Mouse (Mus musculus) right cerebral cortex, postnatal 36 days (tissue): ENCODE measurements around the gene Extl2.
A peak's percentile ranks its signal among the peaks of the same experiment; 100 is the strongest.

Experiments used
- DNase-seq, 2 experiments: peaks; one replicate each; pipeline ENCODE4 v3.0.0; 2022; ENCODE audit warnings: low spot score in 2 of 2, mixed read lengths in 1 of 2

The Extl2 gene

DNA sequence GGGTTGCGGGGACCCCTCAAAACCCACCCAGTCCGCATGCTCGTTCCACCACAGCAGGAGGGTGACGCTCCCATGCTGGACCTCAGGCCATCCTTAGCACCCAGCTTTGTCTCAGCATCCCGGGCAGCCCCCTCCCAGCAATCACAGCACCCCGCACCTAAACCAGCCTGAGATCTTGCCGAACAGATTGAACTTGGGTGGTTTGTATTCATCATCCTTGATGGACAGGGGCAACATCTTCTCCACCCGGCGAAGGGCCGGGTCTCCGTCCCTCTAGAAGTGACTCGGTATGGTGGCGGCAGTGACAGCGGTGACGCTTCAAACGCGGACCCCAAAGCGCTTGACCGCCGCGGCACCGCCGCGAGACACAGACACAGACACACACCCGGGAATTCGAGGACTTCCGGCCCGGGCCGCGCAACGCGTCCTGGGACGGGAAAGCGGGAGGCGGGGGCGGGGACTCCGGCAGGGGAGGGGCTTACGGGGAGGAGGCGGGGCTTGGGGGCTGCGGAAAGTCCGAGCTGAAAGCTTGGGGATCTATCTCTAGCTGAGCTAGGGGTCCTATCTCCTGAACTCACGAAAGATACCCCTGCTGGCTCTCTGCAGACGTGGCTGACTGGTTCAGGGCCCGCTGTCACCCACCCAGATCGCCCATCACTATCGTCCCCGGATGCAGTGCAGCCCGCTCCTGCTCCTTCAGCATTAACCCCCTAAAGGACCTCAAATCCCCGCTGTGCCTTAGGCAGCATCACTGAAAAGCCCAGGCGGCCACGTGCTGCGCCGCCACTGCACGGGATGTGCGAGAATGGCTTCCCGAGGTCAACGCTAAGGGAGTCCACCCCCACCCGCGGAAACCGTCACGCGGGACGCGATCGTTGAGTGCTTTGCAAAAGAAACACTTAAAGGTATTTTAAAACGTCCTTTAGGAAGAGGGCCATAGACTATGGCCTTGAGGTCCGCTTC, at the start of gene Extl2, which contains the start of gene Slc30a7:
Gene Extl2 (plus strand): TSS at position 485 of the 963 bp plus-strand sequence.
Gene Slc30a7 (minus strand): TSS at position 429 of the 963 bp plus-strand sequence.
- peak; percentile 76 to 80 for DNase-seq

DNA sequence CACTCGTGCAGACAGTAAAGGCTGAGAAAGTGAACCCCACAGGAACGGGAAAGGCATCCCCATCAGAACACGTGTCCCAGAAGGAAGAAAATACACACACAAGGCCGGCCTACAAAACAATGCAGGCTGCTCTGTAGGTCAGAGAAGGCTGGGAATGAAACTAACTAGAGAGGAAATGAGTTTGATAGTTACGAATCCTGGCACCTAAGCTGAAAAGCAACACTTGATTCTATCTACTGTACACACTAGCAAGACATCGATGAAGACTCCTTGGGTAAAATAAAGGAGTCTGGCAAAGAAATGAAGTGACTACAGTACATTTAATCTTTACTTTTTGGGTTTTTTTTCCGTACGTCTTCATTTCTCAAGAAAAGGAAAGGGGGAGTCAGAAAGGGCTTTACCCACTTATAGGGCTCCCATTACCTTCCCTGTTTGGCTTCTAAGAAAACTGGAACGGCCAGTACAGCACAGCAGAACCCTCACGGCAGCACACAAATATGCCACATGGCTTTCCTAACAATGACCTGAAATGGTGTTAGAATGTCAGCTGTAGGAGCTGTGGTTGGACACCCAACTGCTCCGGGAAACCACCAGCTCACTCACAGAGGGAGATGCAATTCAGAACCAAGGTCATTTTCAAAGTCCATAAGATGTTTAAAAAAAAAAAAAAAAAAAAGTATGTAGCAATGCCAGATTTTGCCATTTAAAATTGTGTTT, 45.8 kb upstream of the Extl2 start:
- no peak for DNase-seq

DNA sequence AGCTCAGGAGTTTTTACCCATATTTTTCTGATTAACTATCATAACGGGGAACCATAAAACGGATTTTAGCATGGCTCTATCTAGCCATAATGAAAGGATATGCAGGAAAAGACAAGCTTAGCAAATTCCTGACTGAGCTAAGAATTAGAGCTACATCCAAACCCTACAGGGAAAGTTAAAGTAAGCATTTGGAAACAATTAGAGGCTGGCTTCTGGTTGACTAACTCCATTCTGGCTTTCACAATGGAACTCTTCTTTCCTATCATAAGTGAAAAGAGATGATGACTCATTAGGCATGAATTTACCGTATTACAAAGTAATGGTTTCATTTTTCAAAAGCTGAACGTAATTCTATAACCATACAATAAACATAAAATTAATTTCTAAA, 45.2 kb upstream of the Extl2 start:
- DNase-seq: no peak

DNA sequence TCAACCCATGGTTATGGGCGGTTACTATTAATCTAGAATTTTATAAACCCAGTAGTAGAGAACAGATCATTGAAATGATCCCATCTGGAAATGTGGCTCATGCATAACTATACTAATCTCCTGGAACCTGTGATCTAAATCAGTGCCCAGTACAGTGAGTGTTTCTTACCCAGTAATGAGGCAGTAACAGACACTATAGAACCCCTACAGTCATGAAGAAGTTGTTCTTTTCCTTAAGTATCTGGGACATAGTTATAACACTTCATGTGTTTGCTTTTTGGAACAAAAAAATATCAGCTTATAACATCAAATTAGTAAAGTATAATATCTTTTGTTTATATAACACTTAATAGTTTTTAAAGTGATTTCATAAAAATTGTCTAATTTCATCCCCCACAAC, 43.7 kb upstream of the Extl2 start:
- no peak for DNase-seq

DNA sequence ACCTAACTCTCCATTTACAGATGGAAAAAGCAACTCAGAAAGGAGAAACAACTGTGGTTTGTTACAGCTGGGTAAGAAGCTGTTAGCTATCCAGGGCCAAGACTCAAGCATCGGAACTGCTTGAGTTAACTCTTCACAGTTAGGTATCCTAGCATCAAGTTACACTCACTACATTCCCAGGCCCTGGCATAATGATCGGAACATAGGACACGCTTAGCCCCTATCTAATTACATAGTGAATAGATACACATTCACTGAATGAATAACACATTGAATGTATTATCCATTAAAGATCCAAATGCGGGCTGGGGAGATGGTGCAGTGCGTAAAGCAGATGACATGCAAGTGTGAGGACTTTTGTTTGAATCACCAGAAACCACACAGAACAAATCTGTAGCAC, 43.2 kb upstream of the Extl2 start:
- no peak for DNase-seq

DNA sequence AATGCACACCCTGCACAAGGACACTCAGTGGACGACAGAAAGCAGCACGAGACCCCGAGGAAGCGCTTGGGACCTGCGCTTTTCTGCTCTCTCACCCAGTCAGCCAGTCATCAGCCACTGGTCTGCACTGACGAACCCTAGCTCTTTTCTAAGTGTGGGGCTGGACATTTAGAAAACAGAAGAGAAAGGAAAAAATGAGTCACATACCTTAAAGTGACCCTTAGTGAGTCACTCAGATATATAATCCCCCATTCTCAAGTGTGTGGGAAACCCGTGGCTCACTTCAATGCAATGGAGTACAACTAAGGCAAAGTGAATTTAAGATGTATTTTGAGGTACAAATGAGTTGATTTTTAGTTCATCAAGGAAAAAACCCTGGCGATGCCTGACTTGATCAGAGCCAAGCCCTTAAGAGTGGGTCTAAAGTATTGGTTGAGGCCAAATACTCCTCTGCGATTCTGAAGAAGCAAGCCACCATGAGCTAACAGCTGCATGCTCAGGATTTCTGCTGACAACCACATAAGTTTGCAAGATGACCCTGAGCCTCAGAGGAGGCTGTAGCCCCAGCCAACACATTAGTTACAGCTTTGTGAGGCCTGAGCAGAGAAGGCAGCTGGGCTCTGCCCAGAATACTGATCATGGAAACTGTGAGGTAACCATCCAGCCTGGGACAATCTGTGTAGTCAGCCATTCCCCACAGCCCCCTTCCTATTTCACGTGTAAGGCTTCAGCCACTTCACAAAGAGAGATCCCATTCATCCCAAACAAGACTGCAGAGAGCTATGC, 38.3 kb upstream of the Extl2 start:
- no peak for DNase-seq

DNA sequence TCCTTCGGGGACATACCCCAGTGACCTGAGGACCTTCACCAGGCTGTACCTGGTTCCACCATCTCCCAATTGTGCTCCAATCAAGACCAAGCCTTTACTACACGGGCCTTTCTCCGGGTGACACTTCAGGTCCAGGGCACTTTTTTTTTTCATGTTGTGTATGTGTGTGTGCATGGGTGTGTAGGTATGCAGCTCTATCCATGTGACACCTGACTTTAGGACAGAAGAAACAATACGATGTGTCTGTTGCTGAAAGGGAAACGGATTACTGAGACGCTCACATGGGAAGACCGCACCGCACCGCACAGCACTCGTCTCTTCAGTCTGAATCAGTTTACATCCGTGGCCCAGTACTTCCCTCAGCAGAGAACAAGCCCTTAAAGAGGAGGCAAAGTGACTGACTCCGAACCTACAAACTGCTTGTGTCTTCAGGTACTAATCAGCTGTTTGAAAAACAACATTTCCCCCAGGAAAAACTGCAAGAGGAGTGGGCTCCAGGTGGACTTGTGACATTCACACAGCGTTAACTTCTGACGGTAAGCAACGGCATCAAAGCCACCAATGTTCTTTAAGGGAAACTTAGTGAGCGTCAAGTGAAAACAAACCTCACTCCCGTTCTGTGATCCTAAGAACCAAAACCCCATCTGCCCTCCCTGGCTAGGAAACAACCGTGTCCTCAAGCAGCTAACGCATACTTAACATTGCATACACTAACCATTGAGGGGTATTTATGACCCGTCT, 36.0 kb upstream of the Extl2 start:
- DNase-seq: no peak

DNA sequence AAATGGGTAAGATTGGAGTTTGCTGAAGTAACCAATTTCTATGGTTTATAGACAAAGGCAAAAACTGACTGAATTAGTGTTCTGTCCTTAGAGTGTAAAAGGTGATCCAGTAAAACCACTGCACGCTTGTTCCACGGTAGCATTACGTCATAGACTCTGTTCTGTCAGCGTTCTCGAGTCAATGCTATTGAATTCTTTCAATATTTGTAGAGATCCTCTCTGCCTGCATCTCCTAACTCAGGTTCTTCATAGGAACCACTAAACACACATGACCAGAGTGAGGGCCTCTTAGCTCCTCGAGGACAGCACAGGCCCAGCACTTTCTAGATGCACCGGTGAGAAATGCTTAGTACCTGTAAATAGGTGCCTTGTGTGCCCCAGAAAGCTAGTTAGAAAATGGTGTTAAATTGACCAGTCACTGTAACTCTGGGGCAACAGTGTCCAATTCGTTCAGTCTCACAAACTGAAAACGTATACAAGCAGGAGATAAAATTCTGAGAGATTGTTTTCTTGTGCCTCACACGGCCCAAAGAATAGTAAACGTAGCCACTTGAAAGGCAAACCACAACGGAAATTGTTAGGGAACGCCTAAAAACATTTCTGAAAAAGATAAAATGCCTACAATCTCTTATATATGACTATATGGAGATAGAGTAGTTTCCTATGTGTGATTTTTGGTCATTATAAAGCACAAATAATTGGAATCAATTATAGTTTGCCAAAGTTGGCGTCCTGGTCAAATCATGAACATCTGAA, 35.2 kb upstream of the Extl2 start:
- no peak for DNase-seq

DNA sequence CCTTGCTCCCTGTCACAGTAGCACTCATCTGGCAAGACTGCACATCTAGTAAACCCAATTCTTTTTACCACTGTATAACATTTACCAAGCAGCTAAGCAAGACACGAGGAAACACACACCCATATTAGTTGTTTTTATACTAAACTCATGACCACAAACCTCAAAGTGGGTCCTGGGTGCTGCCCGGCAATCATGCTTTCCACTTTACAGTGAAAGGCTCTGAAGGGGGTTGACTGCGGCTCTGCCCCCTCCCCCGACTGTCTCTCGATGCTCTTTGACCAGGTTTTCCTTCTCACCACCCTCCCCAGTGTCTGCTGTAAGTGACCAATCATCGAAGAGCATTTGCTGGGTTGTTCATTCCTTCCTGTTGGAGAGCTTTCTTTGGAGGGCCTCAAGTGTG, 33.0 kb upstream of the Extl2 start:
- no peak for DNase-seq

DNA sequence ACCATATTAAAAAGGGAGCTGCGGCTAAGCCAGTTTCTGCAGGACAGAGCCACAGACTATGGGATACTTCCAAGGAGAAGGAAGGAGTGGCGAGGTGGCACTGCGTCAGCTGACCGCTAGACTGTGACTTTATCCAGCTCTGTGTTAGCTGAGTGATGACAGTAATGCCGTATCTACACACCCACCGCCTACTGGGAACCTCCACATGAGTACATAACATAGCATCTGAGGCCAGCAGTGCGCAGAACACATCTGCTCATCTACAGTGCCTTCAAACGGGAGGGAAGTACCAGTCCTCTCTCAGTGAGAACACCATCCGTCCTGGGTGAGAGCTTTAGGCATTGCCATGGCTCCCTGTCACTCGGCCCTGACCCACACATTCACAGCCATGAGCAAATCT, 32.3 kb upstream of the Extl2 start:
- no peak for DNase-seq

DNA sequence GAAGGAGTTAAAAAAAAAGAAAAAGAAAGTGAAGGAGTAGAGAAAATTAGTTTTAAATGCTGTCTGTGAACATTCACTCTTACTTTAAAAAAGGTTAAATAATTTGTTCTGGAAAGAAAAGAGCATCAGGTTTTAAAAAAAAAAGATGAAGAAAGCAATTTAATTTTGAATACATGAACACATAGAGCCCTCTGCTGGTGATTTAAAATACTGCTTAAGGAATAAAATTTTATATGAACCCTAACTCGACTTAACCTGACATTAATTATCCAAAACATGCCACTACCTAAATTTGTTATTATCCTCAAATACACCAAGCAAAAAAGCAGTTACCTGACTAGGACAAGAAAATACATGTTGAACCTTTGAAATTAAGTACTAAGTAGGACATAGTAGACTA, 28.3 kb upstream of the Extl2 start:
- no peak for DNase-seq

DNA sequence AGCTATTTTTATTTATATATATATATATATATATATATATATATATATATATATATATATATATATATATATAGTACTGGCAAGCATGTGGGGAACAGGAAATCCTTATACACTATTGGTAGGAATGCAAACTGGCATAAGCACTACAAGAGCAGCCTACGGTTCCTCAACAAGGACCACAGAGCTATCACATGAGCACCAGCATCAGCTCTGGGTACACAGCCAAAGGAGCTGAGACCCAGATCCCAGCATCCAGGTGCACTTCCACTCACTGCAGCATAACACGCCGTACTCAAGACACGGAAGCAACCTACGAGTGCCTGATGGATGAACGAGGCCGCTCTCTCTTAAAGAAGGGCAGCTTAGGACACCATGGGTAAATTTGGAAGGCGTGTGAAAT, 24.0 kb upstream of the Extl2 start:
- DNase-seq: peak in 1 of 2 experiments; percentile 27

DNA sequence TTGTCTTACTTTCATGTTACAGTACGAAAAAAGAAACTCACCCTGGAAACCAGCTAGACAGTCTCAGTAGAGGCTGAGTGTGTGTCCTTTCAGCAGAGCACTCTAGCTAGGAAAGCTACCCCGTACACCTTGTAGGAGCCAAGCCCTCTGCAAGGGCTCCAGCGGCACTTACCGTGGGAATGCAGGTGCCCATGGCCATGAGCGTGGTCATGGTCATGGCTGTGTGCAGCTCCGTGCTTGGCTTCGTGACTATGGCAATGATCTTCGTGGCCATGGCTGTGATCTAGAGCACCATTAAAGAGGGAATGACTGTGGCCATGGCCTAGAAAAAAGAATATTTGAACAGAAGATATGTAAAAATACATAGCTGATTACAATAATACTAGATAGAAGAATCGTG, 22.6 kb upstream of the Extl2 start:
- DNase-seq: no peak

DNA sequence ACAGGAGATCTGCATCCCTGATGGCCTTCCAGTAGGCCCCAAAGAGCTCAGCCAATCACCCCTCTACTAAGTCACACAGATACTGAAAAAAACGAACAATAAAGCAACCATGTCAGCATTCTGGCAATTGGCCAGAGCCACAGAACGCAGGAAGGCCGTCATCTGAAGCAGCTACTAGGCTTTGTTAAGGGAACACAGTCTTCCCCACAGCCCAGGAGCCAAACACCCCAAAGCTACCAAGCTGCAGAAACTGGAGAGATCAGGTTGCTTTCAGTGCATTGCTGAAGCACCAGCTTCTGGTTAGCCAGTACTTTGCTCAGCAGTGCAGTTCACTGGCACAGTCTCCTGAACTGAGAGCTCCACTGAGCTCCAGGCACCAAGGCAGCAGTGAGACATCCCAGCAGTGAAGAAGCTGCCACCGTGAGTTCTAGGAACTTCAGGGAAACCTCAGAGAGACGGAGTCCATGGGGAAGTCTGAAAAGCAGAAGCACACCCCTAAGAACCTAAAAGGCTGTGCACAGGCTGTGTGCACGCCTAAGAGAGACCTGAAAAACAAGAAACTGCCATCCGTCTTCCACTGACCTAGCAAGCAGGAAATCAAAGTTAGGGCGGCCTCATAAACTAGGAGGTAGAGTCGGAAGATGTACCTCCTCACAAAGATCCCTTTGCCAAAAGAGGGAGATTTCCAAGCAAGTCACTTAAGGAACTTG, 21.9 kb upstream of the Extl2 start:
- DNase-seq: no peak

DNA sequence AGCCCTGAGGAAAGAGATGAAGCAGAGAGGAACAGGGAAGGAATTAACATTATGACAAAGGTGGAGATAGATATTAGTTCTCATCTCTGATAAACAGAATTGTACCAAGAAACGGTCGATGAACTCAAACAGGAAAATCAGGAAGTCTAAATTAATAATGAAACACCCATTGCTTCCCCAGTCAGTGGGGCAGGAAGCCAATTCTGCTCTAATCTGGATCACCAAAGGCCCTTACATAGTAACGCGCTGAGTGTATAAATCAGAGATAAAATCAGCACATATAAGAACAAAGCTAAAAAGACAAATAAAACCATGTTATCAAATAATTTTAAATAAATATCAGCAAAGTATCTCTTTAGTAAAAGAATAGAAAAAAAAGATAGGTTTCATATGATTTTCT, 15.2 kb upstream of the Extl2 start:
- DNase-seq: no peak

DNA sequence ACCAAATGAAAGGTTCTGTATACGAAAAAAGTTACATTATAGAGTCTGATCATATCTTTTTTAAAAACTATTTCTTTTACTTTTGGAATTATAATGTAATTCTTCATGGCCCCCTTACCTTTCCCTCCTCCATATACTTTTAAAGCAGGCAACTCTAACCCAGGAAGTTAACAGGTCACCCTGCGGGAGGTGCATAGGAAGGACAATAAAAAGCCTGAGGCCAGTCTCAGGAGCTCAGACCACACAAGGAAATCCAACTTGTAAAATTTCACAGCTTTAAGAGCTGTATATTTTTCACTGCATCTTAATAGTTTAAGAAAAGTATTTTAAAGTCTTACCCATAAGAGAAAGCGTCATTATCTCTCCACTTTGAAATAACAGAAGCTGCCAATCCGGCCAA, 14.7 kb upstream of the Extl2 start:
- DNase-seq: no peak

DNA sequence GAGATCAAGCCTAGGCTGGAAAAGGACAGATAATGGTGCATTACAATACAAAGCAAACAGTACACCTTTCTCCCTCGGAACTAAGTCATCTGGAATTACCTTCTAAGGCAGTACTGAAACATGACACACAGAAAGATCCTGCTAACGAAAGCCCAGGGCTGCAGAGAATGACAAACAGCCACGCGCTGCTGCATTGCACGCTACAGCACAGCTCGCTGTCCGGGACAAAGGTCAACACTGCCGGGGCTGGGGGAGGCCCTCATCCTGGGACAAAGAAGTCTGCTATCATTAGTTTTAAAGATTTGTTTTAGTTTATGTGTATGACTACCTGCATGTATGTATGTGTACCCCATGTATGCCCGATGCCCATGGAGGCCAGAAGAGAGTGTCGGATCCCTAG, 14.2 kb upstream of the Extl2 start:
- no peak for DNase-seq

DNA sequence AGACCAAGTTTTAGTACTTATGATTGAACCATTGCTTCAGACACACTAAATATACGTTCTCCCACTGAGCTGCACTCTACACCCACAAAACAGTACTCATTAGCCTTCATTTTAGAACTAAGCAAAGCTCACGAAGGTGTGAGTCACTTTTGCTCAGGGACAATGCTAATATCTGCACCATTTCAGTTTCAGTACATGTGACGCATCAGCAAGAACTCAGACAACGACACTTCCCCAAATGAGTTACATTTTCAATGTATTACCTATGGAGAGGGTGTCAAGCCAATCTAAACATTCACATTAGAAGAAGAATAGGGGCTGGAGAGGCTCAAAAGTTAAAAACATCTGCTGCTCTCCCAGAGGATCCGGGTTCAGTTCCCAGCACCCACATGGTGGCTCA, 10.3 kb upstream of the Extl2 start:
- no peak for DNase-seq

DNA sequence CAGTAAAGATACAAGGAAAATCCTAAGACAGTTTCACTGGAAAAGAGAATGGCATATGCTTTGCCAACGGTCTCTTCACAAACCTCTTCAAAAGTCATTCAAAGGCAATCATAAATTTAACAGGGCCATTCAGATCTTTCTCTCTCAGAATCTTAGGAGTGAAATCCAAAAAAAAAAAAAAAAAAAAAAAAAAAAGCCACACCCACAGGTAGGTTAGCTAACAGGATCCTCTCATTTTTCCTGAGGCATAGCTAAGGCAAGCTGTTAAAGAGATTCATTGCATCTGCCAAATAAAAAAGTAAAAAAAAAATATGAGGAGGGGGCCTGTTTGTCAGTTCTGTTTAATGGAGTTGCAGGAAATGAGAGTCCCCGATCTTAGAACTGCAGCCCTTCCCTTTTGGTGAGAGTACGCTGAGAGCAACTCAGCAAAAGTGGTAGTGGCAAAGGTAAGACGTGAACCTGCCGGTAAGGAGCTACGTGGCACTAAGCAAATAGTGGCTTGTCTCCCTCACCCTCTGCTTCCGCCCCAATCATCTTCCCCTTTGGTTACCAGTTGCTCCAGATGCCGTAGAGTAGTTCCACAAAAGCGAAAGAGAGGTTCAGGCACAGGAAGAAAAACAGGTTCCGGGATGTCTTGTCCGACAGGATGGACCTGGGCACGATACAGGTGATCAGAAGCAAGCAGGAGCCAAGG, 831 bp upstream of the Extl2 start:
- DNase-seq: no peak
